16 mouse cellular contexts compared by ENCODE assay signal in genomic region chr4:139055336-139055735, GRCm38 (mm10). TPM values are rescaled to one million over a fixed set of nuclear protein-coding genes. Genes with fewer than 3 reads are reported as not detected.
A peak's percentile ranks its signal among the peaks of the same experiment; 100 is the strongest.
DNase-seq lines count a peak whose midpoint lies in the region; ATAC-seq lines count a peak whose summit lies in the region.
"Had no signal": no experiment of that assay in that cellular context is flagged by ENCODE, and none has a peak within 500 bp of the region (broad histone marks: within the 10 kb centered on the region; RNA-seq: fewer than 3 reads in every experiment).

No protein-coding gene starts in this region.

- H3K4me3 ChIP-seq in heart, embryonic 12.5 days = no peak overlapping the region
- H3K4me3 ChIP-seq: left cerebral cortex, adult 2 months; myocyte had no signal

- ATAC-seq in heart, embryonic 12.5 days (ENCODE audit: insufficient number of reproducible peaks, low FRiP score) = no peak

- no peaks in the 10 kb centered on the region for H3K36me3 ChIP-seq in heart, embryonic 12.5 days

- H3K9ac ChIP-seq in heart, embryonic 12.5 days = no peak overlapping the region

- WGBS in heart, embryonic 12.5 days = 83% methylated on average over 4 of the region's 4 CpGs

- peaks cover 18% of the 10 kb centered on the region; the same call in 1 of the 2 replicates for H3K27me3 ChIP-seq in heart, embryonic 12.5 days (replicated peaks)

- peak; percentile 54 to 56 for DNase-seq in heart, adult 18-20 months
- peak; percentile 31 for DNase-seq in 3134 (ENCODE audit: extremely low read depth, insufficient read length, low spot score)
- DNase-seq in NIH3T3 (ENCODE audit: low read depth) = peak; percentile 53
- peak; percentile 80 to 91 for DNase-seq in cerebellum, postnatal 10 days
- DNase-seq in thymus, postnatal 36 days = no peak
- DNase-seq in kidney, postnatal 25 days = no peak
- DNase-seq: kidney, postnatal 14 days; lung, postnatal 36 days; thymus, postnatal 14 days had no signal

- H3K27ac ChIP-seq in heart, embryonic 12.5 days (ENCODE audit: poor library complexity, severe bottlenecking) = no peak overlapping the region
- H3K27ac ChIP-seq: left cerebral cortex, adult 2 months had no signal

- H3K9me3 ChIP-seq in heart, embryonic 12.5 days (replicated peaks) = no peaks in the 10 kb centered on the region

- H3K4me2 ChIP-seq in heart, embryonic 12.5 days = no peak overlapping the region
- H3K4me2 ChIP-seq: liver, embryonic 11.5 days had no signal

- H3K4me1 ChIP-seq in heart, embryonic 12.5 days (replicated peaks) = peaks cover 10% of the 10 kb centered on the region

RNA-seq across cellular contexts. Expression of gene Htr6, which starts 20.0 kb away (rescaled TPM):
- total RNA-seq in heart, adult 18-20 months (2021) = not detected
- polyA plus RNA-seq in heart, embryonic 12.5 days (2016; fragmentation: Nextera tagmentation; extraction: Ambion mirVana) = not detected in 2 replicates
- total RNA-seq: gastrocnemius, adult 18-20 months; heart, postnatal 25 days had no signal
- polyA plus RNA-seq: embryonic facial prominence, embryonic 14.5 days; liver, embryonic 11.5 days had no signal

RNA-seq across cellular contexts. Expression of gene Nbl1, which starts 37.5 kb away (rescaled TPM):
- total RNA-seq in heart, adult 18-20 months (2021) = 10 to 100 TPM; 17.2 to 28.6 TPM
- 10.1 and 10.6 TPM in 2 replicates for polyA plus RNA-seq in heart, embryonic 12.5 days (2016; fragmentation: Nextera tagmentation; extraction: Ambion mirVana)

Comparison
In these comparisons a context has a peak if more than half of its experiments do, and no peak if none do; other contexts are left out.
1. DNase-seq: peak in heart, adult 18-20 months (2 of 2), 3134 (single experiment), NIH3T3 (single experiment) and cerebellum, postnatal 10 days (2 of 2); none in thymus, postnatal 36 days (0 of 2) and kidney, postnatal 25 days (0 of 2).